Mouse (Mus musculus) hindbrain, embryonic 11.5 days (tissue): Measurements from ENCODE around the gene Plin1. TPM values are rescaled to one million over a fixed set of nuclear protein-coding genes. Genes with fewer than 3 reads are reported as not detected.

Experiments used
- ATAC-seq: fragments of 200-750 bp; cut with Nextera tagmentation; 2 replicates; pipeline ENCODE4 v1.8.0; 2017; ENCODE audit warnings: mild to moderate bottlenecking, moderate TSS enrichment, moderate library complexity; ENCODE audit not compliant: low FRiP score
- DNase-seq: peaks from one replicate; pipeline ENCODE4 v3.0.0-alpha.2; 2015; ENCODE audit warnings: low spot score
- H3K27ac ChIP-seq: fragments of 300-500 bp; sonication (generic); 2 replicates; pipeline ENCODE4 v1.5.1; 2014; ENCODE audit warnings: mild to moderate bottlenecking, low read depth, low read length
- H3K27me3 ChIP-seq: fragments of 300-500 bp; sonication (generic); 2 replicates; pipeline ENCODE4 v1.6.1; 2014; ENCODE audit warnings: mild to moderate bottlenecking, low read length, moderate library complexity, mixed read lengths; ENCODE audit not compliant: control insufficient read depth, insufficient read depth
- H3K36me3 ChIP-seq: fragments of 300-500 bp; sonication (generic); 2 replicates; pipeline ENCODE4 v1.6.1; 2014; ENCODE audit warnings: mild to moderate bottlenecking, low read length, moderate library complexity, mixed read lengths; ENCODE audit not compliant: control insufficient read depth, insufficient read depth
- H3K4me1 ChIP-seq: fragments of 300-500 bp; sonication (generic); replicated peaks from 2 replicates; pipeline ENCODE4 v1.6.1; 2014; ENCODE audit warnings: low read length, mixed read lengths; ENCODE audit not compliant: control insufficient read depth, insufficient read depth
- H3K4me2 ChIP-seq: fragments of 300-500 bp; sonication (generic); replicated peaks from 2 replicates; pipeline ENCODE4 v1.6.1; 2014; ENCODE audit warnings: mild to moderate bottlenecking, low read depth, low read length
- H3K4me3 ChIP-seq: fragments of 300-500 bp; sonication (generic); 2 replicates; pipeline ENCODE4 v1.5.1; 2014; ENCODE audit warnings: low read depth, low read length
- H3K9ac ChIP-seq: fragments of 300-500 bp; sonication (generic); 2 replicates; pipeline ENCODE4 v1.6.1; 2014; ENCODE audit warnings: low read depth, low read length
- H3K9me3 ChIP-seq: fragments of 300-500 bp; sonication (generic); 2 replicates; pipeline ENCODE4 v1.6.1; 2016; ENCODE audit warnings: low read length; ENCODE audit not compliant: control insufficient read depth
- WGBS: fragments of 180-500 bp; shearing (Covaris S2); extraction: QIAGEN DNeasy Blood & Tissue Kit; methylation state at CpG from one replicate; pipeline ENCODE4 v1.1.7; 2014; 5-methylcytosine and 5-hydroxymethylcytosine counted together
- polyA plus RNA-seq: library from polyadenylated mRNA; unstranded; fragments of >200 nt; fragmentation: Nextera tagmentation; extraction: Ambion mirVana; gene quantifications from 2 replicates; pipeline ENCODE4 v1.2.1, GENCODE M21; 2014

Gene Plin1
- polyA plus RNA-seq, 1 experiment from 2014 or later = not detected

DNA sequence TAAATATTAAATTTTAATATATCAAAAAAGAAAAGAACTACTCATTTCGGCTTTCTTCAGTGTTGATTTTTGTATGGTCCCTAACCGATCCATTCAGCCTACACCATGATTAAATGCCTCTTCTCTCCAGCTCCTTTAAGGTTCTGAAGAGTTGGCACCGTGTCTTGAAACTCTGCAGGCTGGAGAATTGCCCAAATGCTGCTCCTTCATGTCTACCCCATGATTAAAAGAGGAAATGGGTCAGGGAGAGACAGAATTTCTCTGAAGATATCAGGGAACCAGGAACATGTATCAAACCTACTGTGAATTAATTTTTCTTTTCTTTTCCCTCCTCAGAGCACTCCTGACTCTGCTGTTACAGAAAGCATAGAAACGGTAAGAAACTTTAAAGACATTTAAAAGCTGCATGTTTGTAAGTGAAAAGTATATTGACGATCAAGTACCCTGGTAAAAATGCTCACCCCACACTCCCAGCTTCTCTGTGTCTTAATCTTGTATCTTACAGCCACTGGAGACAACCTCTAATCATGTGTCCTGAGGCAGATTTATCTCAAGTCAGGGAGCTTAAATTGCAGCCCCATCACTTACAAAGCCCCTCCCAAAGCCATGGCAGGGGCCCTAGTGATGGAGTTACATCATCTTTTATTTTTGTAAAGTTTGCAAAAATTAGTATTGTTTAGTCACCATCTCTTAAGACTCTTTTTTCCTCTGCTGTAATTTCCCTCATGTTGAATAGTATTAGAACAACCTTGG lies 28.6 kb upstream of the Plin1 start:
- WGBS = 85% methylated on average over 5 of the region's 5 CpGs
- Histone ChIP-seq H3K4me3 (no peak overlapping the region), H3K9me3 (no peaks in the 10 kb centered on the region), H3K36me3 (no peaks in the 10 kb centered on the region), H3K27ac (no peak overlapping the region), H3K9ac (no peak overlapping the region), H3K4me2 (no peak overlapping the region), H3K27me3 (no peaks in the 10 kb centered on the region), H3K4me1 (no peaks in the 10 kb centered on the region)
- ATAC-seq = no peak
- no peak for DNase-seq

- Histone ChIP-seq H3K4me3 (no peak overlapping the region), H3K27me3 (no peaks in the 10 kb centered on the region), H3K9ac (no peak overlapping the region), H3K36me3 (no peaks in the 10 kb centered on the region), H3K9me3 (no peaks in the 10 kb centered on the region), H3K27ac (no peak overlapping the region), H3K4me1 (no peaks in the 10 kb centered on the region), H3K4me2 (no peak overlapping the region)
- ATAC-seq (no peak), DNase-seq (no peak)
These were observed 27.1 kb upstream of the Plin1 start for GRCm38 (mm10) chr7:79759766-79760165.

- Histone ChIP-seq H3K4me1 (no peaks in the 10 kb centered on the region), H3K9ac (no peak overlapping the region), H3K27me3 (no peaks in the 10 kb centered on the region), H3K4me3 (no peak overlapping the region), H3K27ac (no peak overlapping the region), H3K36me3 (no peaks in the 10 kb centered on the region), H3K9me3 (no peaks in the 10 kb centered on the region), H3K4me2 (no peak overlapping the region)
- ATAC-seq (no peak), DNase-seq (no peak)
- WGBS = 77% methylated on average over 6 of the region's 6 CpGs
These were observed 25.5 kb upstream of the Plin1 start for GRCm38 (mm10) chr7:79758176-79758575.

- ATAC-seq (no peak), DNase-seq (no peak)
These were observed 23.6 kb upstream of the Plin1 start for GRCm38 (mm10) chr7:79756334-79756733.

DNA sequence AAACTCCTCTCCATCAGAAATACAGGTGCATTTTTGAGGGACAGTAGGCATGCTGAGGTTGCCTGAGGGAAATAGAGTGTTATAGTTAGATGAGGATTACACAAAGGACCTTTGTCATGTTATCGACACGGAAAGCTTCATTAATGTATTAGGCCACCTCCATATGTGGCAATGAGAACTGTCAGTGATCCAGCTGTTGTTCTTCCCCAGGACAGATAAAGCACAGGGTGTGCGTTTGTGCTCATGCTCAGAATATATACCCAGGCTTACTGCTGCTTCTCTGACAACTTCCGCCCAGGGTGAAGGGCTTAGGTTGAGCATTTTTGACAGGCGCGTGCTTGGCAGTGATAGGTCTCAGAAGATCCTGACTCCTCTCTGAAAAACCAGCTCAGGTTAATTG lies 16.8 kb upstream of the Plin1 start:
- Histone ChIP-seq H3K4me2 (no peak overlapping the region), H3K27ac (no peak overlapping the region), H3K9me3 (no peaks in the 10 kb centered on the region), H3K4me1 (no peaks in the 10 kb centered on the region), H3K4me3 (no peak overlapping the region), H3K27me3 (no peaks in the 10 kb centered on the region), H3K9ac (no peak overlapping the region), H3K36me3 (no peaks in the 10 kb centered on the region)
- 90% methylated on average over 6 of the region's 6 CpGs for WGBS
- ATAC-seq = no peak
- no peak for DNase-seq

More at GRCm38 (mm10) chr7:79756334-79756733, 23.6 kb upstream of the Plin1 start:
- H3K36me3 ChIP-seq = no peaks in the 10 kb centered on the region
- no peaks in the 10 kb centered on the region for H3K27me3 ChIP-seq
- H3K4me1 ChIP-seq = no peaks in the 10 kb centered on the region
- no peaks in the 10 kb centered on the region for H3K9me3 ChIP-seq
- WGBS = 38% methylated on average over 2 of the region's 2 CpGs
- H3K4me3 ChIP-seq = no peak overlapping the region
- H3K9ac ChIP-seq = no peak overlapping the region
- H3K27ac ChIP-seq = no peak overlapping the region
- H3K4me2 ChIP-seq = no peak overlapping the region

- Histone ChIP-seq H3K9me3 (no peaks in the 10 kb centered on the region), H3K4me2 (no peak overlapping the region), H3K27me3 (no peaks in the 10 kb centered on the region), H3K9ac (no peak overlapping the region), H3K4me3 (no peak overlapping the region), H3K36me3 (no peaks in the 10 kb centered on the region), H3K27ac (no peak overlapping the region), H3K4me1 (no peaks in the 10 kb centered on the region)
- no peak for ATAC-seq
- WGBS = 85% methylated on average over 6 of the region's 6 CpGs
- DNase-seq = no peak
These were observed 15.0 kb upstream of the Plin1 start for GRCm38 (mm10) chr7:79747659-79748058.

DNA sequence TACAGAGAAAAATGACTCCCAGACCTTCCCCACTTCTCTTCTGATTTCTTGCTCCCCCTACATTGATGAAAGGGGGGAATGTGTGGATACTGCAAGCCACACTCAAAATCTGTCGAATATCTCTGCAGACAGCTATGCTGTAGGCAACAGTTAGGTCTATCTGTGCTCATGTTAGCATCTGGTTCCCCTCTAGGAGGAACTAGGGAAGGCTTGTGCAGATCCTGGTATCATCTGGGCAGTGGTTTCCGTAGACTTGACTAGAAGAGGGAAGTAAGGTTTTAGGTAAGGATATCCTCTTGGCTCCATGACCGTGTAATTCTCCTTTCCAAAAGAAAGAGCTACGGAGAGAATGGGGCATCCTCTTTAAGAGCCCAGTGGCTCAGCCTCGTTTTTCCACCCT lies 11.9 kb upstream of the Plin1 start:
- no peak for DNase-seq
- WGBS = 80% methylated on average over 5 of the region's 5 CpGs

GRCm38 (mm10) chr7:79744051-79744450 lies 11.3 kb upstream of the Plin1 start:
- no peaks in the 10 kb centered on the region for H3K36me3 ChIP-seq
- 95% methylated on average over 9 of the region's 9 CpGs for WGBS
- H3K9me3 ChIP-seq = no peaks in the 10 kb centered on the region
- no peak overlapping the region for H3K9ac ChIP-seq
- H3K4me1 ChIP-seq = no peaks in the 10 kb centered on the region
- no peak overlapping the region for H3K27ac ChIP-seq
- ATAC-seq = no peak
- no peak overlapping the region for H3K4me2 ChIP-seq
- no peaks in the 10 kb centered on the region for H3K27me3 ChIP-seq
- no peak for DNase-seq
- H3K4me3 ChIP-seq = no peak overlapping the region

More for the DNA sequence above, 11.9 kb upstream of the Plin1 start:
- Histone ChIP-seq H3K27ac (no peak overlapping the region), H3K4me1 (no peaks in the 10 kb centered on the region), H3K9me3 (no peaks in the 10 kb centered on the region), H3K27me3 (no peaks in the 10 kb centered on the region), H3K4me3 (no peak overlapping the region), H3K36me3 (no peaks in the 10 kb centered on the region), H3K4me2 (no peak overlapping the region), H3K9ac (no peak overlapping the region)
- no peak for ATAC-seq
